Mouse (Mus musculus) midbrain, embryonic 16.5 days (tissue): Measurements from ENCODE around the gene Hadha. TPM values are rescaled to one million over a fixed set of nuclear protein-coding genes. Genes with fewer than 3 reads are reported as not detected.

Source experiments
- ATAC-seq: fragments of 200-750 bp; cut with Nextera tagmentation; 2 replicates; pipeline ENCODE4 v1.8.0; 2017; ENCODE audit warnings: moderate TSS enrichment
- H3K27ac ChIP-seq: fragments of 300-500 bp; sonication (generic); 2 replicates; pipeline ENCODE4 v1.5.1; 2014; ENCODE audit warnings: mild to moderate bottlenecking, low read length, mixed read lengths
- H3K27me3 ChIP-seq: fragments of 300-500 bp; sonication (generic); 2 replicates; pipeline ENCODE4 v1.6.1; 2014; ENCODE audit warnings: low read depth, low read length, mixed read lengths; ENCODE audit not compliant: control insufficient read depth, insufficient read depth
- H3K36me3 ChIP-seq: fragments of 300-500 bp; sonication (generic); 2 replicates; pipeline ENCODE4 v1.6.1; 2014; ENCODE audit warnings: mild to moderate bottlenecking, low read length, moderate library complexity, mixed read lengths; ENCODE audit not compliant: control insufficient read depth, insufficient read depth
- H3K4me1 ChIP-seq: fragments of 300-500 bp; sonication (generic); 2 replicates; pipeline ENCODE4 v1.6.1; 2014; ENCODE audit warnings: mild to moderate bottlenecking, low read length, mixed read lengths; ENCODE audit not compliant: control insufficient read depth, insufficient read depth
- H3K4me2 ChIP-seq: fragments of 300-500 bp; sonication (generic); 2 replicates; pipeline ENCODE4 v1.6.1; 2014; ENCODE audit warnings: mild to moderate bottlenecking, low read length, mixed read lengths
- H3K4me3 ChIP-seq: fragments of 300-500 bp; sonication (generic); 2 replicates; pipeline ENCODE4 v1.5.1; 2014; ENCODE audit warnings: low read depth, mild to moderate bottlenecking, low read length, moderate library complexity, mixed read lengths
- H3K9ac ChIP-seq: fragments of 300-500 bp; sonication (generic); 2 replicates; pipeline ENCODE4 v1.6.1; 2014; ENCODE audit warnings: low read depth, low read length, mixed read lengths
- H3K9me3 ChIP-seq: fragments of 300-500 bp; sonication (generic); replicated peaks from 2 replicates; pipeline ENCODE4 v1.6.1; 2014; ENCODE audit warnings: mild to moderate bottlenecking, low read length, mixed read lengths; ENCODE audit not compliant: control insufficient read depth, poor library complexity, severe bottlenecking
- WGBS: fragments of 180-500 bp; shearing (Covaris S2); extraction: QIAGEN DNeasy Blood & Tissue Kit; methylation state at CpG from one replicate; pipeline ENCODE4 v1.1.7; 2014; 5-methylcytosine and 5-hydroxymethylcytosine counted together
- polyA plus RNA-seq: library from polyadenylated mRNA; unstranded; fragments of >200 nt; fragmentation: Nextera tagmentation; extraction: Ambion mirVana; gene quantifications from 2 replicates; pipeline ENCODE4 v1.2.1, GENCODE M21; 2015

Gene Hadha
- polyA plus RNA-seq, 1 experiment from 2014 or later, result 62.3 TPM

GRCm38 (mm10) chr5:30138193-30138592 lies 16.8 kb downstream of the Hadha start:
- no peak overlapping the region for H3K9ac ChIP-seq
- WGBS, result 90% methylated on average over 4 of the region's 4 CpGs
- H3K9me3 ChIP-seq, result no peaks in the 10 kb centered on the region
- no peak overlapping the region for H3K4me2 ChIP-seq
- no peaks in the 10 kb centered on the region for H3K27me3 ChIP-seq
- H3K36me3 ChIP-seq, result peaks cover 28% of the 10 kb centered on the region
- no peaks in the 10 kb centered on the region for H3K4me1 ChIP-seq
- H3K4me3 ChIP-seq, result no peak overlapping the region
- no peak for ATAC-seq
- no peak overlapping the region for H3K27ac ChIP-seq

- peaks cover 33% of the 10 kb centered on the region for H3K36me3 ChIP-seq
Observed at GRCm38 (mm10) chr5:30137271-30137670, 17.7 kb downstream of the Hadha start.

GRCm38 (mm10) chr5:30135711-30136231 lies 19.2 kb downstream of the Hadha start:
- Histone ChIP-seq H3K36me3 (peaks cover 34% of the 10 kb centered on the region), H3K4me3 (no peak overlapping the region), H3K4me2 (no peak overlapping the region), H3K9me3 (no peaks in the 10 kb centered on the region), H3K27me3 (no peaks in the 10 kb centered on the region), H3K4me1 (no peaks in the 10 kb centered on the region), H3K9ac (no peak overlapping the region), H3K27ac (no peak overlapping the region)
- WGBS, result 95% methylated on average over 11 of the region's 11 CpGs
- ATAC-seq, result no peak

More at GRCm38 (mm10) chr5:30137271-30137670, 17.7 kb downstream of the Hadha start:
- no peaks in the 10 kb centered on the region for H3K9me3 ChIP-seq
- H3K27ac ChIP-seq, result no peak overlapping the region
- no peak overlapping the region for H3K4me2 ChIP-seq
- no peaks in the 10 kb centered on the region for H3K4me1 ChIP-seq
- H3K4me3 ChIP-seq, result no peak overlapping the region
- no peak overlapping the region for H3K9ac ChIP-seq
- H3K27me3 ChIP-seq, result no peaks in the 10 kb centered on the region
- WGBS, result 94% methylated on average over 9 of the region's 9 CpGs
- no peak for ATAC-seq

DNA sequence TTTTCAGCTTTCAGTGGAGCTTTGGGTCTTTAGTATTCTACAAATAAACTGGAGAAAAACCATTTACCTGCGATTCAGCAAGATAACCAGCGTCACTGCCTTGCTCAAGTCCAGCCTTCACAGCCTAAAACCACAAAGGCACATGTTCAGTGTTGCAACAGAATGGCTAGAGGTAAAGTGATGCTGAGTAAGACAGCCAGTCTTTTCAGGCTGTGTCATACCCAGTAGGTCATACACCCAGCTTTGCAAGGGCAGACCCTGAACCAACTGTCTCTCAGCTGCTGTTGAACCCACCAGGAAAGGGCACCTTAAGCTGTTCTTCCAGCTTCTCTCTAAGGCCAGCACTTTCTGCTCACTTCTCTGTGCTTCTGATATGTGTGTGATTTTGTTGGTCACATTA lies 22.8 kb downstream of the Hadha start:
- Histone ChIP-seq H3K9ac (no peak overlapping the region), H3K9me3 (no peaks in the 10 kb centered on the region), H3K27ac (no peak overlapping the region), H3K4me2 (no peak overlapping the region), H3K4me3 (no peak overlapping the region), H3K4me1 (no peaks in the 10 kb centered on the region), H3K27me3 (no peaks in the 10 kb centered on the region), H3K36me3 (peaks cover 37% of the 10 kb centered on the region)
- WGBS, result 98% methylated on average over 2 of the region's 2 CpGs
- ATAC-seq, result no peak

DNA sequence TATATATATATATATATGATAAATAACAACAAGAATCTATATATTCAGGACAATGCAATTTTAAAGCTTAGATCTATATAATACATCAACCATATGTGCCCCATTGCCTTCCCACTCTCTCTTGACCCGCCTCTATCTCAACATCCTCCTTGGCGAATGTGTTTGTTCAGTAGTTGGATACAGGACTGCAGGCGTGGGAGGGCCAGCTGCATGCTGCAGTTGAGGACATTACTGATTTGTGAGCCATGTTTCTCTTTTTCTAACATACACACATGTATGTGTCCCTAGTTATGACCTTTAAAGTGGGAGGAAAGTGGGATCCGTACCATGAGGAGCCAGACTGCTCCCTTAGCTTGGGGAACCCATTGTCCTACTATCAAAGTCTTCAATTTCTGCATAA lies 23.7 kb downstream of the Hadha start:
- Histone ChIP-seq H3K4me3 (no peak overlapping the region), H3K27me3 (no peaks in the 10 kb centered on the region), H3K27ac (no peak overlapping the region), H3K36me3 (peaks cover 42% of the 10 kb centered on the region), H3K9ac (no peak overlapping the region), H3K9me3 (no peaks in the 10 kb centered on the region), H3K4me1 (no peaks in the 10 kb centered on the region), H3K4me2 (no peak overlapping the region)
- 95% methylated on average over 4 of the region's 4 CpGs for WGBS
- ATAC-seq, result no peak

- H3K36me3 ChIP-seq, result peaks cover 55% of the 10 kb centered on the region
- ATAC-seq, result no peak
- no peaks in the 10 kb centered on the region for H3K4me1 ChIP-seq
- no peak overlapping the region for H3K27ac ChIP-seq
- 97% methylated on average over 6 of the region's 6 CpGs for WGBS
- no peaks in the 10 kb centered on the region for H3K9me3 ChIP-seq
- H3K4me3 ChIP-seq, result no peak overlapping the region
- no peak overlapping the region for H3K4me2 ChIP-seq
- H3K9ac ChIP-seq, result no peak overlapping the region
- no peaks in the 10 kb centered on the region for H3K27me3 ChIP-seq
Observed at GRCm38 (mm10) chr5:30128680-30129079, 26.3 kb downstream of the Hadha start.

DNA sequence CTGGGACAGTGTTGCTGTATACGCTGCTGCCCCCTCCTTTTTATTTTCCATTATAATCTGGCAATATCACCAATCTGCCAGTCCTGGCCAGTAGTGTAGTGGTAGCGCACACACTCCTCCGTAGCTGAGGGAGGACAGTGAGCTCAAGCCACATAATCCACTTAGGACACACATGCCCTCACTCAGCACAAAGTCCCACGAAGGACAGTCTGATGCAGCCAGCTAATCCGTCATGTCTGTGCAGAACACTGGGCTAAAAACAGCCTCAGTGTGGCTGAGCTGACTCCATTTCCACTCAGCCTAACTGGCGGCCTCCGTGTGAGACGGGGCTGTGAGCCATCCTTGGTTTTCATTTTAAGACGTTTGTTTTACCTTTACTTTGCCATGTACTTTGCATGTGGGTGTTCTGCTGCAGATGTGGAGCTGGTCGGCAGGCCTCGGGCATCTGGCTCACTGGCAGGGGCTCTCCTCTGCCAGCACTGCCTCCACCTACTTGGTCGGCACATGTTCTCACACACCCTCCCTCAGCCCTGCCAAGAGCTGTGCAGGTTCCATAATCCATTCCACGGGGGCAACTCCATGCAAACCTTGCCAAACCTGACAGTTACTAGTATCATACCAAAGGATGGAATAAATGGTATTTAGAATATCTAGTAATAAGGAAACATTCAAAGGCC lies 26.9 kb downstream of the Hadha start:
- H3K4me3 ChIP-seq, result no peak overlapping the region
- H3K9me3 ChIP-seq, result no peaks in the 10 kb centered on the region
- no peak overlapping the region for H3K4me2 ChIP-seq
- no peak overlapping the region for H3K27ac ChIP-seq
- no peaks in the 10 kb centered on the region for H3K27me3 ChIP-seq
- peaks cover 56% of the 10 kb centered on the region for H3K36me3 ChIP-seq
- H3K9ac ChIP-seq, result no peak overlapping the region
- WGBS, result 91% methylated on average over 13 of the region's 13 CpGs
- no peak for ATAC-seq
- H3K4me1 ChIP-seq, result no peaks in the 10 kb centered on the region

- peaks cover 52% of the 10 kb centered on the region for H3K36me3 ChIP-seq
- no peaks in the 10 kb centered on the region for H3K4me1 ChIP-seq
- H3K4me2 ChIP-seq, result no peak overlapping the region
- no peak overlapping the region for H3K9ac ChIP-seq
- ATAC-seq, result no peak
- H3K27me3 ChIP-seq, result no peaks in the 10 kb centered on the region
- no peaks in the 10 kb centered on the region for H3K9me3 ChIP-seq
- no peak overlapping the region for H3K27ac ChIP-seq
- 92% methylated on average over 7 of the region's 7 CpGs for WGBS
- H3K4me3 ChIP-seq, result no peak overlapping the region
Observed at GRCm38 (mm10) chr5:30126756-30127155, 28.2 kb downstream of the Hadha start.

DNA sequence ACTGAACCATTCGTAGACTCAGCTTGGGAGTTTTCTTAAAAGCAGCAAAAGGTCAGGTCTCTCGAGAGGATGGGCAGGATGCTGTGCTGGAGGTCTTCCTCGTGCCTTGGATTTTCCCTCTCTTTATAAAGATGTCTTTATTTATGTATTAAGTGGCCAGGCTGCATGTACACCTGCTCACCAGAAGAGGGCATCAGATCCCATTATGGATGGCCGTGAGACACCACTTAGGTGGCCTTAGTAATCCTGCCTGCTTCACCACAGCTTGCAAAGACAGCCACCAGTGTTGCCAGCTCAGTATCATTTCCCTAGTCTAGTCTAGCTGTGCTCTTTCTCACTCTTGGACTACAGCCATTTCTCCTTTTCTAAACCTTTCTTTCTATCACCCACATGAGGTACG lies 29.4 kb downstream of the Hadha start:
- no peak for ATAC-seq
- H3K9ac ChIP-seq, result no peak overlapping the region
- 39% methylated on average over 5 of the region's 5 CpGs for whole genome bisulfite sequencing
- H3K27me3 ChIP-seq, result no peaks in the 10 kb centered on the region
- H3K4me1 ChIP-seq, result no peaks in the 10 kb centered on the region
- H3K9me3 ChIP-seq, result no peaks in the 10 kb centered on the region
- no peak overlapping the region for H3K27ac ChIP-seq
- H3K36me3 ChIP-seq, result peaks cover 56% of the 10 kb centered on the region
- H3K4me3 ChIP-seq, result no peak overlapping the region
- no peak overlapping the region for H3K4me2 ChIP-seq
